Comparison of ENCODE assay signal across 8 mouse cellular contexts in genomic region chr7:139368218-139368617, GRCm38 (mm10). TPM values are rescaled to one million over a fixed set of nuclear protein-coding genes. Genes with fewer than 3 reads are reported as not detected.
DNase-seq lines count a peak whose midpoint lies in the region; ATAC-seq lines count a peak whose summit lies in the region.

No protein-coding gene starts in this region.

- 0 out of 2 replicates have a peak, but pooled peaks cover 2% of the 10 kb centered on the region for H3K27me3 ChIP-seq in forebrain, embryonic 13.5 days
- no peaks in the 10 kb centered on the region for H3K27me3 ChIP-seq in forebrain, embryonic 12.5 days
- no peaks in the 10 kb centered on the region for H3K27me3 ChIP-seq in neural tube, embryonic 13.5 days
- no peaks in the 10 kb centered on the region for H3K27me3 ChIP-seq in stomach, embryonic 16.5 days (ENCODE audit: control insufficient read depth, insufficient read depth, low read length)

- no peak for ATAC-seq in forebrain, embryonic 13.5 days
- no peak for ATAC-seq in forebrain, embryonic 12.5 days (ENCODE audit: low FRiP score)
- ATAC-seq in neural tube, embryonic 13.5 days (ENCODE audit: low read depth): no peak
- no peak for ATAC-seq in stomach, embryonic 16.5 days (ENCODE audit: insufficient read depth, low FRiP score)

- no peaks in the 10 kb centered on the region for H3K36me3 ChIP-seq in forebrain, embryonic 13.5 days (ENCODE audit: poor library complexity, severe bottlenecking)
- no peaks in the 10 kb centered on the region for H3K36me3 ChIP-seq in forebrain, embryonic 12.5 days (replicated peaks)
- no peaks in the 10 kb centered on the region for H3K36me3 ChIP-seq in neural tube, embryonic 13.5 days
- no peaks in the 10 kb centered on the region for H3K36me3 ChIP-seq in stomach, embryonic 16.5 days (ENCODE audit: control insufficient read depth, insufficient read depth, low read length)

- H3K9ac ChIP-seq in forebrain, embryonic 13.5 days: no peak overlapping the region
- H3K9ac ChIP-seq in forebrain, embryonic 12.5 days: no peak overlapping the region
- no peak overlapping the region for H3K9ac ChIP-seq in neural tube, embryonic 13.5 days
- peak overlapping the region; percentile 34; the same call in 1 of the 2 replicates for H3K9ac ChIP-seq in stomach, embryonic 16.5 days (ENCODE audit: low read length)

- H3K4me2 ChIP-seq in forebrain, embryonic 13.5 days: no peak overlapping the region
- no peak overlapping the region for H3K4me2 ChIP-seq in forebrain, embryonic 12.5 days
- no peak overlapping the region for H3K4me2 ChIP-seq in neural tube, embryonic 13.5 days
- H3K4me2 ChIP-seq in stomach, embryonic 16.5 days (ENCODE audit: low read depth, low read length): no peak overlapping the region

- no peak overlapping the region for H3K4me3 ChIP-seq in forebrain, embryonic 13.5 days
- no peak overlapping the region for H3K4me3 ChIP-seq in forebrain, embryonic 12.5 days (replicated peaks)
- no peak overlapping the region for H3K4me3 ChIP-seq in neural tube, embryonic 13.5 days
- no peak overlapping the region for H3K4me3 ChIP-seq in stomach, embryonic 16.5 days (replicated peaks; ENCODE audit: low read length)

- 86% methylated on average over 2 of the region's 2 CpGs for WGBS in forebrain, embryonic 13.5 days
- 90% methylated on average over 2 of the region's 2 CpGs for WGBS in forebrain, embryonic 12.5 days
- 87% methylated on average over 2 of the region's 2 CpGs for WGBS in neural tube, embryonic 13.5 days
- WGBS in stomach, embryonic 16.5 days: 88% methylated on average over 2 of the region's 2 CpGs

- H3K27ac ChIP-seq in forebrain, embryonic 13.5 days: peak overlapping the region; percentile 1; the same call in 1 of the 2 replicates
- H3K27ac ChIP-seq in forebrain, embryonic 12.5 days: no peak overlapping the region
- 0 out of 2 replicates have a peak overlapping the region, but pooled peaks have one; percentile 52 for H3K27ac ChIP-seq in neural tube, embryonic 13.5 days (replicated peaks)
- peak overlapping the region; percentile 88 for H3K27ac ChIP-seq in stomach, embryonic 16.5 days (ENCODE audit: low read length)

- no peak for DNase-seq in neural tube, embryonic 10.5 days (ENCODE audit: extremely low spot score, low spot score)
- peak; percentile 30 to 54 for DNase-seq in kidney, postnatal 25 days
- no peak for DNase-seq in ovary, postnatal 36 days (ENCODE audit: low spot score)
- no peak for DNase-seq in left cerebral cortex, adult 9 months (ENCODE audit: low spot score in 2 of 2)

- H3K4me1 ChIP-seq in forebrain, embryonic 13.5 days: peaks cover 24% of the 10 kb centered on the region
- peaks cover 23% of the 10 kb centered on the region for H3K4me1 ChIP-seq in forebrain, embryonic 12.5 days
- H3K4me1 ChIP-seq in neural tube, embryonic 13.5 days (replicated peaks): peaks cover 32% of the 10 kb centered on the region
- H3K4me1 ChIP-seq in stomach, embryonic 16.5 days (ENCODE audit: control insufficient read depth, insufficient read depth, low read length): peaks cover 72% of the 10 kb centered on the region

- H3K9me3 ChIP-seq in forebrain, embryonic 13.5 days (replicated peaks): no peaks in the 10 kb centered on the region
- no peaks in the 10 kb centered on the region for H3K9me3 ChIP-seq in forebrain, embryonic 12.5 days
- H3K9me3 ChIP-seq in neural tube, embryonic 13.5 days: no peaks in the 10 kb centered on the region
- H3K9me3 ChIP-seq in stomach, embryonic 16.5 days (replicated peaks; ENCODE audit: control insufficient read depth, low read length): no peaks in the 10 kb centered on the region

RNA-seq across cellular contexts. Expression of gene Inpp5a, which starts 20.7 kb away (rescaled TPM):
- 9.7 and 11.1 TPM in 2 replicates for polyA plus RNA-seq in forebrain, embryonic 13.5 days (2015; fragmentation: Nextera tagmentation; extraction: Ambion mirVana)
- 17.3 TPM in 2 replicates for polyA plus RNA-seq in forebrain, embryonic 12.5 days (2016; fragmentation: Nextera tagmentation; extraction: Ambion mirVana)
- polyA plus RNA-seq in neural tube, embryonic 13.5 days (2015; fragmentation: Nextera tagmentation; extraction: Ambion mirVana): 15.5 and 17.6 TPM in 2 replicates
- polyA plus RNA-seq in stomach, embryonic 16.5 days (2015; fragmentation: Nextera tagmentation; extraction: Ambion mirVana): 20.0 and 21.3 TPM in 2 replicates

Comparison
In these comparisons a context has a peak if more than half of its experiments do, and no peak if none do; other contexts are left out.
1. DNase-seq: peak in kidney, postnatal 25 days (2 of 2); none in neural tube, embryonic 10.5 days (single experiment), ovary, postnatal 36 days (single experiment) and left cerebral cortex, adult 9 months (0 of 2).